Mouse (Mus musculus) c-Kit-positive CD71-positive TER-119-positive erythroid progenitor cells, embryonic 14.5 days (primary cell): ENCODE results near the gene Tfpt.
"Not testable (repeated sequence)": the region's sequence is repeated elsewhere in the genome, so short reads cannot be mapped to it uniquely, and the experiment has no call there.

Experiments used
- DNase-seq: peaks from one replicate; pipeline ENCODE4 v3.0.0-alpha.2; 2013; ENCODE audit warnings: low spot score

Gene Tfpt

GRCm38 (mm10) chr7:3574216-3574615 is 55.5 kb downstream of the Tfpt start:
- DNase-seq: no peak

GRCm38 (mm10) chr7:3571847-3572246 is 57.9 kb downstream of the Tfpt start:
- DNase-seq: no peak

- not testable (repeated sequence) for DNase-seq
Measured at GRCm38 (mm10) chr7:3570580-3570979, 59.1 kb downstream of the Tfpt start.
